Mouse (Mus musculus) neural tube, embryonic 11.5 days (tissue): ENCODE results near the gene Kcnip4. TPM values are rescaled to one million over a fixed set of nuclear protein-coding genes. Genes with fewer than 3 reads are reported as not detected.

Source experiments
- ATAC-seq: fragments of 200-750 bp; cut with Nextera tagmentation; 2 replicates; pipeline ENCODE4 v1.8.0; 2017; ENCODE audit warnings: moderate number of reproducible peaks, mild to moderate bottlenecking, moderate TSS enrichment, moderate library complexity; ENCODE audit not compliant: insufficient read depth, low FRiP score, low TSS enrichment
- DNase-seq: peaks from one replicate; pipeline ENCODE4 v3.0.0-alpha.2; 2015; ENCODE audit warnings: low spot score
- H3K27ac ChIP-seq: fragments of 300-500 bp; sonication (generic); 2 replicates; pipeline ENCODE4 v1.5.1; 2014; ENCODE audit warnings: low read depth, mild to moderate bottlenecking, low read length
- H3K27me3 ChIP-seq: fragments of 300-500 bp; sonication (generic); 2 replicates; pipeline ENCODE4 v1.6.1; 2014; ENCODE audit warnings: mild to moderate bottlenecking, low read length, mixed read lengths; ENCODE audit not compliant: control insufficient read depth, insufficient read depth
- H3K36me3 ChIP-seq: fragments of 300-500 bp; sonication (generic); 2 replicates; pipeline ENCODE4 v1.6.1; 2014; ENCODE audit warnings: mild to moderate bottlenecking, low read length, moderate library complexity, mixed read lengths; ENCODE audit not compliant: control insufficient read depth, insufficient read depth
- H3K4me1 ChIP-seq: fragments of 300-500 bp; sonication (generic); 2 replicates; pipeline ENCODE4 v1.6.1; 2014; ENCODE audit warnings: low read length, mixed read lengths; ENCODE audit not compliant: control insufficient read depth, insufficient read depth
- H3K4me2 ChIP-seq: fragments of 300-500 bp; sonication (generic); 2 replicates; pipeline ENCODE4 v1.6.1; 2014; ENCODE audit warnings: low read depth, mild to moderate bottlenecking, moderate library complexity
- H3K4me3 ChIP-seq: fragments of 300-500 bp; sonication (generic); 2 replicates; pipeline ENCODE4 v1.5.1; 2014; ENCODE audit warnings: low read depth, low read length
- H3K9ac ChIP-seq: fragments of 300-500 bp; sonication (generic); 2 replicates; pipeline ENCODE4 v1.6.1; 2014; ENCODE audit warnings: mild to moderate bottlenecking, low read length
- H3K9me3 ChIP-seq: fragments of 300-500 bp; sonication (generic); 2 replicates; pipeline ENCODE4 v1.6.1; 2016; ENCODE audit warnings: low read length; ENCODE audit not compliant: control insufficient read depth
- WGBS: fragments of 180-500 bp; shearing (Covaris S2); extraction: QIAGEN DNeasy Blood & Tissue Kit; methylation state at CpG from one replicate; pipeline ENCODE4 v1.1.7; 2014; 5-methylcytosine and 5-hydroxymethylcytosine counted together
- polyA plus RNA-seq: library from polyadenylated mRNA; unstranded; fragments of >200 nt; fragmentation: Nextera tagmentation; extraction: Ambion mirVana; gene quantifications from 2 replicates; pipeline ENCODE4 v1.2.1, GENCODE M21; 2014

The Kcnip4 gene
- polyA plus RNA-seq, 1 experiment from 2014 or later = 1.8 TPM

GRCm38 (mm10) chr5:49095432-49095831 lies 429.3 kb downstream of the Kcnip4 start:
- Histone ChIP-seq H3K9ac (no peak overlapping the region), H3K27ac (no peak overlapping the region), H3K4me3 (no peak overlapping the region), H3K4me1 (no peaks in the 10 kb centered on the region), H3K4me2 (no peak overlapping the region), H3K36me3 (no peaks in the 10 kb centered on the region), H3K27me3 (no peaks in the 10 kb centered on the region), H3K9me3 (no peaks in the 10 kb centered on the region)
- DNase-seq (no peak), ATAC-seq (no peak)
- WGBS = 74% methylated on average over 5 of the region's 5 CpGs

GRCm38 (mm10) chr5:49094945-49095344 lies 429.8 kb downstream of the Kcnip4 start:
- H3K27me3 ChIP-seq = no peaks in the 10 kb centered on the region
- 60% methylated on average over 2 of the region's 2 CpGs for WGBS
- H3K36me3 ChIP-seq = no peaks in the 10 kb centered on the region
- H3K9me3 ChIP-seq = no peaks in the 10 kb centered on the region
- no peak overlapping the region for H3K4me3 ChIP-seq
- H3K9ac ChIP-seq = no peak overlapping the region
- H3K27ac ChIP-seq = no peak overlapping the region
- no peak overlapping the region for H3K4me2 ChIP-seq
- DNase-seq = no peak
- no peak for ATAC-seq
- no peaks in the 10 kb centered on the region for H3K4me1 ChIP-seq

- Histone ChIP-seq H3K9me3 (no peaks in the 10 kb centered on the region), H3K27ac (no peak overlapping the region), H3K4me1 (no peaks in the 10 kb centered on the region), H3K27me3 (no peaks in the 10 kb centered on the region), H3K4me2 (no peak overlapping the region), H3K4me3 (no peak overlapping the region), H3K36me3 (no peaks in the 10 kb centered on the region), H3K9ac (no peak overlapping the region)
- no peak for ATAC-seq
- 35% methylated on average over 3 of the region's 3 CpGs for WGBS
- no peak for DNase-seq
Observed at GRCm38 (mm10) chr5:49094306-49094705, 430.4 kb downstream of the Kcnip4 start.

GRCm38 (mm10) chr5:49090122-49090680 lies 434.5 kb downstream of the Kcnip4 start:
- H3K9me3 ChIP-seq = no peaks in the 10 kb centered on the region
- WGBS = 15% methylated on average over 6 of the region's 6 CpGs
- H3K4me1 ChIP-seq = no peaks in the 10 kb centered on the region
- DNase-seq (peak; percentile 86), ATAC-seq (peak; percentile 74; the same call in 1 of the 2 replicates)
- H3K4me3 ChIP-seq = no peak overlapping the region
- H3K4me2 ChIP-seq = no peak overlapping the region
- no peak overlapping the region for H3K9ac ChIP-seq
- H3K27ac ChIP-seq = no peak overlapping the region
- H3K36me3 ChIP-seq = no peaks in the 10 kb centered on the region
- H3K27me3 ChIP-seq = no peaks in the 10 kb centered on the region

- H3K27me3 ChIP-seq = no peaks in the 10 kb centered on the region
- no peak overlapping the region for H3K4me2 ChIP-seq
- ATAC-seq (no peak), DNase-seq (no peak)
- H3K4me1 ChIP-seq = no peaks in the 10 kb centered on the region
- H3K9me3 ChIP-seq = no peaks in the 10 kb centered on the region
- no peak overlapping the region for H3K9ac ChIP-seq
- H3K27ac ChIP-seq = no peak overlapping the region
- H3K4me3 ChIP-seq = no peak overlapping the region
- 38% methylated on average over 1 of the region's 1 CpGs for WGBS
- no peaks in the 10 kb centered on the region for H3K36me3 ChIP-seq
Observed at GRCm38 (mm10) chr5:49065646-49066045, 459.1 kb downstream of the Kcnip4 start.

- Histone ChIP-seq H3K4me1 (no peaks in the 10 kb centered on the region), H3K27ac (no peak overlapping the region), H3K9me3 (no peaks in the 10 kb centered on the region), H3K36me3 (no peaks in the 10 kb centered on the region), H3K27me3 (no peaks in the 10 kb centered on the region), H3K4me3 (no peak overlapping the region), H3K4me2 (no peak overlapping the region), H3K9ac (no peak overlapping the region)
- DNase-seq (no peak), ATAC-seq (no peak)
Observed at GRCm38 (mm10) chr5:49058926-49059325, 465.8 kb downstream of the Kcnip4 start.

- H3K4me1 ChIP-seq = no peaks in the 10 kb centered on the region
- ATAC-seq (no peak), DNase-seq (no peak)
- no peak overlapping the region for H3K4me3 ChIP-seq
- H3K27ac ChIP-seq = no peak overlapping the region
- H3K4me2 ChIP-seq = no peak overlapping the region
- no peak overlapping the region for H3K9ac ChIP-seq
- H3K27me3 ChIP-seq = no peaks in the 10 kb centered on the region
- no peaks in the 10 kb centered on the region for H3K36me3 ChIP-seq
- H3K9me3 ChIP-seq = no peaks in the 10 kb centered on the region
- 88% methylated on average over 4 of the region's 4 CpGs for WGBS
Observed at GRCm38 (mm10) chr5:49057636-49058340, 466.9 kb downstream of the Kcnip4 start.

GRCm38 (mm10) chr5:49047960-49048359 lies 476.7 kb downstream of the Kcnip4 start:
- DNase-seq = no peak
- WGBS = 88% methylated on average over 1 of the region's 1 CpGs

GRCm38 (mm10) chr5:49041259-49041845 lies 483.4 kb downstream of the Kcnip4 start:
- no peaks in the 10 kb centered on the region for H3K9me3 ChIP-seq

More at GRCm38 (mm10) chr5:49047960-49048359, 476.7 kb downstream of the Kcnip4 start:
- H3K36me3 ChIP-seq = no peaks in the 10 kb centered on the region
- ATAC-seq = no peak
- H3K4me2 ChIP-seq = no peak overlapping the region
- no peak overlapping the region for H3K9ac ChIP-seq
- H3K27me3 ChIP-seq = no peaks in the 10 kb centered on the region
- no peaks in the 10 kb centered on the region for H3K4me1 ChIP-seq
- no peak overlapping the region for H3K27ac ChIP-seq
- H3K9me3 ChIP-seq = no peaks in the 10 kb centered on the region
- H3K4me3 ChIP-seq = no peak overlapping the region

More at GRCm38 (mm10) chr5:49041259-49041845, 483.4 kb downstream of the Kcnip4 start:
- Histone ChIP-seq H3K9ac (no peak overlapping the region), H3K27me3 (no peaks in the 10 kb centered on the region), H3K4me2 (no peak overlapping the region), H3K4me1 (no peaks in the 10 kb centered on the region), H3K4me3 (no peak overlapping the region), H3K27ac (no peak overlapping the region), H3K36me3 (no peaks in the 10 kb centered on the region)
- DNase-seq = no peak
- peak; percentile 58; the same call in 1 of the 2 replicates for ATAC-seq
- WGBS = 55% methylated on average over 6 of the region's 6 CpGs
